Mouse (Mus musculus): Measurements from ENCODE around the gene Wdcp. TPM values are rescaled to one million over a fixed set of nuclear protein-coding genes. Genes with fewer than 3 reads are reported as not detected.
"Not testable (repeated sequence)": the region's sequence is repeated elsewhere in the genome, so short reads cannot be mapped to it uniquely, and the experiment has no call there.

Wdcp gene
- polyA plus RNA-seq, 2 experiments, result 12.6 to 18.2 TPM

DNA sequence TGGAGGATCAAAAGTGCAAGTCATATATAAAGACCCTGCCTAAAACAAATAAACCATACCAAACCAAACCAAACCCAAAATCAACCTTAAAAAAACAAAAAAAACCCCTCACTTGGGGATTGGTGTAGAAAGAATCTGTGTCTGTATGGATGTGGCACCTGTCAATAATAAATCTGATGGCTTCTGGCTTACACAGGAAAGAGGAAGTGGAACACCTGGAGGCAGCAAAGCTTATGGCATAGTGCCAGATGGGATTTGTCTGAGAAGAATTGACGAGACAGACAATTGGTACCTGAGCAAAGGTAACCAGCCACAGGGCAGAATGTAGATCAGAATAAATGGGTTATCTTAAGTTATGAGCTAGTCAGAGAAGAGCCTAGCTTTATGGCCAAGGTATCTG lies 42.0 kb downstream of the Wdcp start:
- peaks cover 9% of the 10 kb centered on the region for H3K36me3 ChIP-seq (ENCODE audit: control insufficient read depth, insufficient read depth, low read length)
- no peak overlapping the region for H3K4me3 ChIP-seq (replicated peaks; ENCODE audit: low read length)
- H3K4me2 ChIP-seq (replicated peaks; ENCODE audit: low read depth, low read length, severe bottlenecking), result no peak overlapping the region
- TF ChIP-seq POLR2A (IDR thresholded peaks at IDR 0.05; ENCODE audit: borderline replicate concordance, extremely low read depth, insufficient read depth, insufficient read length), result no peak
- no peak for DNase-seq (ENCODE audit: low spot score)
- no peak overlapping the region for H3K27ac ChIP-seq (replicated peaks; ENCODE audit: low read depth, low read length)
- H3K4me1 ChIP-seq (ENCODE audit: control insufficient read depth, insufficient read depth, low read length), result no peaks in the 10 kb centered on the region
- ATAC-seq (ENCODE audit: low FRiP score, low read depth), result no peak
- no peaks in the 10 kb centered on the region for H3K9me3 ChIP-seq (ENCODE audit: control insufficient read depth, low read length)
- 18% methylated on average over 1 of the region's 1 CpGs for WGBS
- H3K27me3 ChIP-seq (ENCODE audit: control insufficient read depth, insufficient read depth, low read length), result no peaks in the 10 kb centered on the region
- H3K9ac ChIP-seq (ENCODE audit: low read depth, low read length, severe bottlenecking), result no peak overlapping the region

DNA sequence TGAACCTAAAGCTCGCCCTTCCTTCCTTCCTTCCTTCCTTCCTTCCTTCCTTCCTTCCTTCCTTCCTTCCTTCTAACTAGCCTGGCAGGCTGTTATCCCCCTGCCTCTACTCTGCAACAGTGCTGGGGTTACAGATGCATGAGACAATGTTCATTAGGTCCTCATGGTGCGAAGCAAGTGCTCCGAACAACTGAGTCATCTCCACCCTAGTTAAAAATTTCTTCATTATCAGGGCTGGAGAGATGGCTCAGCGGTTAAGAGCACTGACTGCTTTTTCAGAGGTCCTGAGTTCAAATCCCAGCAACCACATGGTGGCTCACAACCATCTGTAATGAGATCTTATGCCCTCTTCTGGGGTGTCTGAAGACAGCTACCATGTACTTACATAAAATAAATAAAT lies 43.5 kb downstream of the Wdcp start:
- not testable (repeated sequence) for DNase-seq (ENCODE audit: low spot score); H3K9ac ChIP-seq (ENCODE audit: low read depth, low read length, severe bottlenecking); H3K4me1 ChIP-seq (ENCODE audit: control insufficient read depth, insufficient read depth, low read length); H3K27ac ChIP-seq (replicated peaks; ENCODE audit: low read depth, low read length); H3K9me3 ChIP-seq (ENCODE audit: control insufficient read depth, low read length); H3K36me3 ChIP-seq (ENCODE audit: control insufficient read depth, insufficient read depth, low read length); H3K27me3 ChIP-seq (ENCODE audit: control insufficient read depth, insufficient read depth, low read length); H3K4me2 ChIP-seq (replicated peaks; ENCODE audit: low read depth, low read length, severe bottlenecking); H3K4me3 ChIP-seq (replicated peaks; ENCODE audit: low read length); ATAC-seq (ENCODE audit: low FRiP score, low read depth)
- 92% methylated on average over 4 of the region's 4 CpGs for WGBS

DNA sequence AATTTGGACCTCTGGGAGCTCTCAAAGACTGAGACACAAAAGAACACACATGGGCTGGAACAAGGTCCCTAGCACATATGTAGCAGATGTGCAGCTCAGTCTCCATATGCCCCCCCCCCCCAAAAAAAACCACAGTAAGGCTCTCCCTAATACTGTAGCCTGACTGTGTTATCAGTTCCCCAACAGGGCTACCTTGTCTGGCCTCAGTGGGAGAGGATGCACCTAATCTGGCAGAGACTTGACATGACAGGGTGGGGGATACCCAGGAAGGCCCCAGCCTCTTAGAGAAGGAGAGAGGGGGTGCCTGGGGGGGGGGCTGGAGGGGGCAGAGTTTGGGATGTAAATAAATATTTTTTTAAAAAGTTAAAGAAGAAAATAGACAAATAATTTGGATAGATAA lies 45.6 kb downstream of the Wdcp start:
- H3K27ac ChIP-seq (replicated peaks; ENCODE audit: low read depth, low read length), result no peak overlapping the region
- no peaks in the 10 kb centered on the region for H3K27me3 ChIP-seq (ENCODE audit: control insufficient read depth, insufficient read depth, low read length)
- no peak overlapping the region for H3K9ac ChIP-seq (ENCODE audit: low read depth, low read length, severe bottlenecking)
- ATAC-seq (ENCODE audit: low FRiP score, low read depth), result no peak
- H3K4me3 ChIP-seq (replicated peaks; ENCODE audit: low read length), result no peak overlapping the region
- TF ChIP-seq POLR2A (IDR thresholded peaks at IDR 0.05; ENCODE audit: borderline replicate concordance, extremely low read depth, insufficient read depth, insufficient read length), result no peak
- H3K4me2 ChIP-seq (replicated peaks; ENCODE audit: low read depth, low read length, severe bottlenecking), result no peak overlapping the region
- DNase-seq (ENCODE audit: low spot score), result no peak
- no peaks in the 10 kb centered on the region for H3K4me1 ChIP-seq (ENCODE audit: control insufficient read depth, insufficient read depth, low read length)
- no peaks in the 10 kb centered on the region for H3K9me3 ChIP-seq (ENCODE audit: control insufficient read depth, low read length)
- H3K36me3 ChIP-seq (ENCODE audit: control insufficient read depth, insufficient read depth, low read length), result peaks cover 9% of the 10 kb centered on the region; the same call in 1 of the 2 replicates

DNA sequence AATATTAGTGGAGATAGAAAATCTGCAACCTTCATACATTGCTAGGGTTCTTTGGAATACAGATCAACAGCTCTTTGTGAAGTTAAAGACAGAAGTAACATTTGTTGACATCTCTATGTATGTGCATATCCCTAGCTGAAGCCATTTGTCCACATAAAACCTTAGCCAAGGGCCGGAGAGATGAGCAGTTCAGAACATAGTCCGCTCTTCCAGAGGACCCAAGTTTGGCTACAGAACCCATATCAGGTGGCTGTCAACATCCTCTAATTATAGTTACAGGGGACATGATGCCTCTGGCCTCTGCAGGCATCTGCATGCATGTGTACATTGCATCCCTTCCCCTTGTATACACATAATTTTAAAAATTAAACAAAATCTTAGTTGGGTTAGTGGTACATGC lies 46.1 kb downstream of the Wdcp start:
- ATAC-seq (ENCODE audit: low FRiP score, low read depth) (no peak), DNase-seq (ENCODE audit: low spot score) (no peak)
- Histone ChIP-seq H3K9me3 (ENCODE audit: control insufficient read depth, low read length) (no peaks in the 10 kb centered on the region), H3K27me3 (ENCODE audit: control insufficient read depth, insufficient read depth, low read length) (no peaks in the 10 kb centered on the region), H3K36me3 (ENCODE audit: control insufficient read depth, insufficient read depth, low read length) (peaks cover 9% of the 10 kb centered on the region; the same call in 1 of the 2 replicates), H3K4me3 (replicated peaks; ENCODE audit: low read length) (no peak overlapping the region), H3K9ac (ENCODE audit: low read depth, low read length, severe bottlenecking) (no peak overlapping the region), H3K4me2 (replicated peaks; ENCODE audit: low read depth, low read length, severe bottlenecking) (no peak overlapping the region), H3K4me1 (ENCODE audit: control insufficient read depth, insufficient read depth, low read length) (no peaks in the 10 kb centered on the region), H3K27ac (replicated peaks; ENCODE audit: low read depth, low read length) (no peak overlapping the region)
- 94% methylated on average over 2 of the region's 2 CpGs for WGBS
- no peak for TF ChIP-seq POLR2A (IDR thresholded peaks at IDR 0.05; ENCODE audit: borderline replicate concordance, extremely low read depth, insufficient read depth, insufficient read length)

DNA sequence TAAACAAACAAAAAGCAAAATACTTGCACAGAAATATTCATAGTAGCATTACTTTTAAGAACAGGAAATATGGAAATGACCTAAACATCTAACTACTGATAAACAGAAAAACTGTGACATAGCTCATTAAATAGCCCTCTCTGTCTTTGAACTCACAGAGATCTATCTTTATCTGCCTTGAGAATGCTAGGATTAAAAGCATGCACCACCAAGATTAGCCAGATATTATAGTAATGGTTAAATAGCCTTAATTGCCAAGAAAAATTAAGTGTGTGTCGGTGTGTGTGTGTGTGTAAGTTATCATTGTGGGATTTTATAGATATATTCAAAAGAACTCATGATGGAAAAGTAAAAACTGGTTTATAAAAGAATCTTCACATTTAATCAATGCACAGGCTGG lies 46.8 kb downstream of the Wdcp start:
- no peak for DNase-seq (ENCODE audit: low spot score)
- Histone ChIP-seq H3K27ac (replicated peaks; ENCODE audit: low read depth, low read length) (no peak overlapping the region), H3K4me2 (replicated peaks; ENCODE audit: low read depth, low read length, severe bottlenecking) (no peak overlapping the region), H3K9me3 (ENCODE audit: control insufficient read depth, low read length) (no peaks in the 10 kb centered on the region), H3K27me3 (ENCODE audit: control insufficient read depth, insufficient read depth, low read length) (no peaks in the 10 kb centered on the region), H3K4me1 (ENCODE audit: control insufficient read depth, insufficient read depth, low read length) (no peaks in the 10 kb centered on the region), H3K36me3 (ENCODE audit: control insufficient read depth, insufficient read depth, low read length) (peaks cover 9% of the 10 kb centered on the region; the same call in 1 of the 2 replicates), H3K9ac (ENCODE audit: low read depth, low read length, severe bottlenecking) (no peak overlapping the region), H3K4me3 (replicated peaks; ENCODE audit: low read length) (no peak overlapping the region)
- WGBS, result 80% methylated on average over 1 of the region's 1 CpGs
- ATAC-seq (ENCODE audit: low FRiP score, low read depth), result no peak
- no peak for TF ChIP-seq POLR2A (IDR thresholded peaks at IDR 0.05; ENCODE audit: borderline replicate concordance, extremely low read depth, insufficient read depth, insufficient read length)

DNA sequence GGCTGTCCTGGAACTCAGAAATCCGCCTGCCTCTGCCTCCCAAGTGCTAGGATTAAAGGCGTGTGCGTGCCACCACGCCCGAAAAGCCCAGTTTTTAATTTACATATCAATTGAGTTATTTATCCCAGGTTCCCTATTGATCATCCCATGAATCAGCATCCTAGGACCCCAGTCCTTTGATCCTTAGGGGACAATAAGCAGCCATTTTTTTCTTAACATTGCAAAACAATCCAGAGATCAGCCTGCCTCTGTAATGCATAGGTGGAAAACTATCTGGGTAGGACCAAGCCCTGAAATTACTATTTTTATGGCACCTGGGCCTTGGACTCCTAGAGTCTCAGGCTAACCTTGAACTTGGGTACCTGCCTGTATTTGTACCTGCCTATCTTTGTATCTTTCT lies 54.9 kb downstream of the Wdcp start:
- no peak for TF ChIP-seq POLR2A (IDR thresholded peaks at IDR 0.05; ENCODE audit: borderline replicate concordance, extremely low read depth, insufficient read depth, insufficient read length)
- H3K4me1 ChIP-seq (ENCODE audit: control insufficient read depth, insufficient read depth, low read length), result no peaks in the 10 kb centered on the region
- no peak overlapping the region for H3K9ac ChIP-seq (ENCODE audit: low read depth, low read length, severe bottlenecking)
- H3K4me3 ChIP-seq (replicated peaks; ENCODE audit: low read length), result no peak overlapping the region
- no peak overlapping the region for H3K27ac ChIP-seq (replicated peaks; ENCODE audit: low read depth, low read length)
- H3K4me2 ChIP-seq (replicated peaks; ENCODE audit: low read depth, low read length, severe bottlenecking), result no peak overlapping the region
- DNase-seq (ENCODE audit: low spot score) (no peak), ATAC-seq (ENCODE audit: low FRiP score, low read depth) (no peak)
- H3K36me3 ChIP-seq (ENCODE audit: control insufficient read depth, insufficient read depth, low read length), result peaks cover 9% of the 10 kb centered on the region; the same call in 1 of the 2 replicates
- H3K9me3 ChIP-seq (ENCODE audit: control insufficient read depth, low read length), result no peaks in the 10 kb centered on the region
- 91% methylated on average over 5 of the region's 5 CpGs for WGBS
- no peaks in the 10 kb centered on the region for H3K27me3 ChIP-seq (ENCODE audit: control insufficient read depth, insufficient read depth, low read length)

Data from limb, embryonic 14.5 days (tissue).